Mouse (Mus musculus): ENCODE data around the gene Tmem132c.

- TF ChIP-seq CTCF (IDR thresholded peaks at IDR 0.05; ENCODE audit: low read depth): no peak
- no peak for TF ChIP-seq EP300 (IDR thresholded peaks at IDR 0.05; ENCODE audit: low read depth)
These were observed 164.5 kb downstream of the Tmem132c start for GRCm38 (mm10) chr5:127406014-127406655.

All from liver, embryonic 14.5 days (tissue).